Mouse (Mus musculus) liver, embryonic 11.5 days (tissue): Measurements from ENCODE around the gene BC067074. TPM values are rescaled to one million over a fixed set of nuclear protein-coding genes. Genes with fewer than 3 reads are reported as not detected.

ENCODE experiments used
- ATAC-seq: fragments of 200-750 bp; cut with Nextera tagmentation; replicated peaks from 2 replicates; pipeline ENCODE4 v1.8.0; 2017; ENCODE audit warnings: moderate number of reproducible peaks, mild to moderate bottlenecking, moderate TSS enrichment, moderate library complexity; ENCODE audit not compliant: low FRiP score
- DNase-seq: peaks from one replicate; pipeline ENCODE4 v3.0.0-alpha.2; 2017; ENCODE audit warnings: low spot score
- H3K27ac ChIP-seq: fragments of 300-500 bp; sonication (generic); 2 replicates; pipeline ENCODE4 v1.5.1; 2014; ENCODE audit warnings: mild to moderate bottlenecking, low read depth, low read length, control low read depth
- H3K27me3 ChIP-seq: fragments of 300-500 bp; sonication (generic); replicated peaks from 2 replicates; pipeline ENCODE4 v1.6.1; 2014; ENCODE audit warnings: low read length, mixed read lengths; ENCODE audit not compliant: control insufficient read depth, insufficient read depth
- H3K36me3 ChIP-seq: fragments of 300-500 bp; sonication (generic); 2 replicates; pipeline ENCODE4 v1.6.1; 2014; ENCODE audit warnings: mild to moderate bottlenecking, low read length, moderate library complexity, mixed read lengths; ENCODE audit not compliant: control insufficient read depth, insufficient read depth
- H3K4me1 ChIP-seq: fragments of 300-500 bp; sonication (generic); replicated peaks from 2 replicates; pipeline ENCODE4 v1.6.1; 2014; ENCODE audit warnings: low read length, mixed read lengths; ENCODE audit not compliant: control insufficient read depth, insufficient read depth
- H3K4me2 ChIP-seq: fragments of 300-500 bp; sonication (generic); 2 replicates; pipeline ENCODE4 v1.6.1; 2014; ENCODE audit warnings: mild to moderate bottlenecking, control low read depth, moderate library complexity
- H3K4me3 ChIP-seq: fragments of 300-500 bp; sonication (generic); 2 replicates; pipeline ENCODE4 v1.5.1; 2014; ENCODE audit warnings: low read depth, low read length, control low read depth
- H3K9ac ChIP-seq: fragments of 300-500 bp; sonication (generic); 2 replicates; pipeline ENCODE4 v1.6.1; 2014; ENCODE audit warnings: low read depth, low read length, control low read depth
- H3K9me3 ChIP-seq: fragments of 300-500 bp; sonication (generic); 2 replicates; pipeline ENCODE4 v1.6.1; 2016; ENCODE audit warnings: low read length, inconsistent platforms, mixed read lengths; ENCODE audit not compliant: control insufficient read depth
- WGBS: fragments of 180-500 bp; shearing (Covaris S2); extraction: QIAGEN DNeasy Blood & Tissue Kit; methylation state at CpG from one replicate; pipeline ENCODE4 v1.1.7; 2014; 5-methylcytosine and 5-hydroxymethylcytosine counted together
- polyA plus RNA-seq: library from polyadenylated mRNA; unstranded; fragments of >200 nt; fragmentation: Nextera tagmentation; extraction: Ambion mirVana; gene quantifications from 2 replicates; pipeline ENCODE4 v1.2.1, GENCODE M21; 2014

The BC067074 gene
- polyA plus RNA-seq, 1 experiment from 2014 or later, result 1.2 TPM

GRCm38 (mm10) chr13:113425907-113426306 lies 132.9 kb downstream of the BC067074 start:
- 83% methylated on average over 4 of the region's 4 CpGs for WGBS
- Histone ChIP-seq H3K36me3 (no peaks in the 10 kb centered on the region), H3K9me3 (0 out of 2 replicates have a peak, but pooled peaks cover under 1% of the 10 kb centered on the region)

More at GRCm38 (mm10) chr13:113425907-113426306, 132.9 kb downstream of the BC067074 start:
- Histone ChIP-seq H3K27me3 (no peaks in the 10 kb centered on the region), H3K4me1 (no peaks in the 10 kb centered on the region), H3K4me2 (no peak overlapping the region), H3K27ac (no peak overlapping the region), H3K9ac (no peak overlapping the region), H3K4me3 (no peak overlapping the region)
- ATAC-seq, result no peak
- no peak for DNase-seq

Other genes with a start within 250 kb of the BC067074 start
- gene Gpx8, start 246.7 kb upstream of the BC067074 start, polyA plus RNA-seq, result 43.0 and 43.4 TPM in 2 replicates
- not detected in 2 replicates for gene Gzma, start 192.2 kb upstream of the BC067074 start, polyA plus RNA-seq
- 3.3 and 3.7 TPM in 2 replicates for gene Esm1, start 83.5 kb upstream of the BC067074 start, polyA plus RNA-seq
- gene Gzmk, start 67.3 kb upstream of the BC067074 start, polyA plus RNA-seq, result not detected in 2 replicates